Mouse (Mus musculus) lung, embryonic 15.5 days (tissue): ENCODE measurements around the gene Mkln1. TPM values are rescaled to one million over a fixed set of nuclear protein-coding genes. Genes with fewer than 3 reads are reported as not detected.
A peak's percentile ranks its signal among the peaks of the same experiment; 100 is the strongest.
"Not testable (repeated sequence)": the region's sequence is repeated elsewhere in the genome, so short reads cannot be mapped to it uniquely, and the experiment has no call there.

Experiments used
- ATAC-seq: fragments of 200-750 bp; cut with Nextera tagmentation; 2 replicates; pipeline ENCODE4 v1.8.0; 2017; ENCODE audit warnings: moderate number of reproducible peaks, borderline replicate concordance; ENCODE audit not compliant: low FRiP score, low TSS enrichment; ENCODE audit errors: extremely low read depth
- H3K27ac ChIP-seq: fragments of 300-500 bp; sonication (generic); 2 replicates; pipeline ENCODE4 v1.5.1; 2015; ENCODE audit warnings: moderate library complexity, mild to moderate bottlenecking, inconsistent platforms
- H3K27me3 ChIP-seq: fragments of 300-500 bp; sonication (generic); 2 replicates; pipeline ENCODE4 v1.6.1; 2015; ENCODE audit warnings: inconsistent platforms
- H3K36me3 ChIP-seq: fragments of 300-500 bp; sonication (generic); 2 replicates; pipeline ENCODE4 v1.6.1; 2015; ENCODE audit warnings: inconsistent platforms
- H3K4me1 ChIP-seq: fragments of 300-500 bp; sonication (generic); 2 replicates; pipeline ENCODE4 v1.6.1; 2015; ENCODE audit warnings: inconsistent platforms
- H3K4me2 ChIP-seq: fragments of 300-500 bp; sonication (generic); 2 replicates; pipeline ENCODE4 v1.6.1; 2015; ENCODE audit warnings: inconsistent platforms, mild to moderate bottlenecking, moderate library complexity
- H3K4me3 ChIP-seq: fragments of 300-500 bp; sonication (generic); 2 replicates; pipeline ENCODE4 v1.5.1; 2015; ENCODE audit warnings: mild to moderate bottlenecking, inconsistent platforms
- H3K9ac ChIP-seq: fragments of 300-500 bp; sonication (generic); 2 replicates; pipeline ENCODE4 v1.6.1; 2015; ENCODE audit warnings: inconsistent platforms
- H3K9me3 ChIP-seq: fragments of 300-500 bp; sonication (generic); 2 replicates; pipeline ENCODE4 v1.6.1; 2016; ENCODE audit warnings: inconsistent platforms
- WGBS: fragments of 180-500 bp; shearing (Covaris S2); methylation state at CpG from one replicate; pipeline ENCODE4 v1.1.7; 2015; 5-methylcytosine and 5-hydroxymethylcytosine counted together
- polyA plus RNA-seq: library from polyadenylated mRNA; unstranded; fragments of >200 nt; fragmentation: Nextera tagmentation; extraction: Ambion mirVana; gene quantifications from 2 replicates; pipeline ENCODE4 v1.2.1, GENCODE M21; 2015

Gene Mkln1
- polyA plus RNA-seq, 1 experiment from 2014 or later: 213 TPM

DNA sequence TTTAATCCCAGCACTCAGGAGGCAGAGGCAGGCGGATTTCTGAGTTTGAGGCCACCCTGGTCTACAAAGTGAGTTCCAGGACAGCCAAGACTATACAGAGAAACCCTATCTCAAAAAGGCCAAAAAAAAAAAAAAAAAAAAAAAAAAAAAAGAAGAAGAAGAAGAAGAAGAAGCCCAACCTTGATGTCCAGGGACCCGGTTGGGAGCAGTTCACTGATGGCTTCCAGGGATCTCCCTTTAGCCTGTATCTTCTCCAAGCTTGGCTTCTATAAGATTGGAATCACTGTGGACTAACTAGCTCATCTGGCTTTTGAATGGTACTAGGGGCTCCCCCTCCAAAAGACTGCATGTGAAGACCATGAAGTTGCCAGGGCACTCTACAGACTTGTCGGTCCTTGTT is 163.4 kb downstream of the Mkln1 start:
- Histone ChIP-seq H3K27me3 (peaks cover 39% of the 10 kb centered on the region), H3K9ac (peak overlapping the region; percentile 71)
- whole genome bisulfite sequencing: 34% methylated on average over 3 of the region's 3 CpGs

DNA sequence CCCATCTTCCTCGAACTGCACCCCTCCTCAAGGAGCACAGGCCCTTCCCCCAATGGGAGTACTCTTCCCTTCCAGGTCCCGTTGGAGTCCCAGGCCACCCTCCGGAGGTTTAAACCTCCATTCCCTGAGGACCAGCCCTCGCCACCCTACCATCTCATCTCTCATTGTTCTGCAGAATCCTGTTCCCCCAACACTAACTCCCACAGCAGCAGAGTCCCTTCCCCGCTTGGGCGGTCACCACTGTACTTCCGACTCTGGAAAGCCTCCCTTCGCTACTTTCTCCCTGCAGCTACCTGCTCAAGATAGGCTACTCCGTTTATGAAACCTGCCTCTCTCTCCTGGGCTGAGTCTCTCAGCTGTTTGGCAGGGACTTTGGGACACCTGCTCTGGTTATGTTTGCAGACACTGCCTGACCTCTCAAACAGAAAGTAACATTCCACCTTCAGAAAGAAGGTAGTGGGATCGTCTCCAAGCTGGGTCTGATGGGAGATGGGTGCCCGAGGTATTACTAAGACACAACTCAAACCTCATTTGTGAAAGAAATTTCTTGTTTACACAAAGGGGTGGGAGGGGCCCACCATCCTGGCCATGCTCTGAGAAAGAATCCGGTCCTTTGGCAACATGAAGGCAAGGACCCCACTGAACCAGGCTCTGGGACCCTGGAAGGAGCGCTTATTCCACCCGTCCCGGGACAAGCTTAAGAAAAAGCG is 164.0 kb downstream of the Mkln1 start:
- peak overlapping the region; percentile 71 for H3K9ac ChIP-seq
- ATAC-seq: no peak
- H3K4me1 ChIP-seq: peaks cover 30% of the 10 kb centered on the region
- WGBS: 7% methylated on average over 16 of the region's 16 CpGs
- H3K4me3 ChIP-seq: peak overlapping the region; percentile 75
- H3K36me3 ChIP-seq: no peaks in the 10 kb centered on the region
- peak overlapping the region; percentile 86 for H3K4me2 ChIP-seq
- H3K27ac ChIP-seq: peak overlapping the region; percentile 64
- H3K27me3 ChIP-seq: peaks cover 39% of the 10 kb centered on the region
- H3K9me3 ChIP-seq: no peaks in the 10 kb centered on the region

More for the DNA sequence above, 163.4 kb downstream of the Mkln1 start:
- Histone ChIP-seq H3K27ac (peak overlapping the region; percentile 64; the same call in 1 of the 2 replicates), H3K4me2 (peak overlapping the region; percentile 86), H3K4me1 (peaks cover 30% of the 10 kb centered on the region), H3K4me3 (peak overlapping the region; percentile 75)
- H3K9me3 ChIP-seq, H3K36me3 ChIP-seq, ATAC-seq: not testable (repeated sequence)

DNA sequence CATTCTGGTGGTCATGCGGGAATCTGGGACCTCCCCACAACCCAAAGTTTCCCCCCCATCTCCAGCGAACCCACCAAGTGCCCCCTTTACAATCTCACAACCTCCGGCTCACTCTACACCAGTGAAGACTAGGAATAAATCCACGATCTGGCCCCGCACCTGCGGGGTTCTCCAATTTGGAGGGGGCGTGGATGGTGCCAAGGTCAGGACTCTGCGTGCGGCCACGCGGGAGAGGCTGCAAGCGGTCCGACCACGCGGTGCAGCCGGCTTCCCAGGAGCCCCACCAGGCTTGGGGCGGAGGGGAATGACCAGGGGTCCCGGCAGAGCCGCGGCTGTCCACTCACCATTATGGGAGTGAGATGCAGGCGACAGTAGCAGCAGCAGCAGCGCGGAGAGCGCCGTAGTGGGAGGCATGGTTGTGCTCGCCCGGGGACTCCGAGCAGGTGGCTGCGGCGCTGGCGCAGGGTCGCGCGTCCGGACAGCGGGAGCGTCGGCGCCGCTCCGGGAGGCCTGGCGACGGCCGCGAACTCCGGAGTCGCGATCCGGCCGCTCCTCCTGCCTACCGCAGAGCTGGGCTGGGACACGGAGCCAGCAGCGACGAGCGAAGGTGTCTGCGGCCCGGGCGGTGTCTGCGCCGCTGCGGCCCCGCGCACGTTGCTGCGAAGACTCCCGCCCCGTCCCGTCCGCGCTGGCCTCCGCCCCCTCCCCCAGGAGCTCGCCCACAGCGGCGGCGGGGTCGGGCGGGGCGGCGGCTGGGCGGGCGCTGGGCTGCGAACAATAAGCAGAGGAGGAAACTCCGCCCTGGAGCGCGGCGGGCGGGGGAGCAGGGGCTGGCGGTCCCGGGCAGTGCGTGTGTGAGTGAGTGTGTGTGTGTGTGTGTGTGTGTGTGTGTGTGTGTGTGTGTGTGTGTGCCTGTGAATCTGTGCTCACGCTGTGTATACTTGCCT is 165.0 kb downstream of the Mkln1 start, which contains the start of gene Podxl:
Gene Podxl (minus strand): TSS at position 747 of the 947 bp plus-strand sequence.
- WGBS: under 1% methylated on average over 52 of the region's 91 CpGs
- Histone ChIP-seq H3K9ac (peak within 1 kb of the TSS; percentile 71), H3K36me3 (no peaks in the 10 kb centered on the region), H3K27ac (peak within 1 kb of the TSS; percentile 71), H3K4me1 (peaks cover 30% of the 10 kb centered on the region), H3K27me3 (peaks cover 39% of the 10 kb centered on the region), H3K9me3 (no peaks in the 10 kb centered on the region), H3K4me2 (peak within 1 kb of the TSS; percentile 86), H3K4me3 (peak within 1 kb of the TSS; percentile 75)
- peak; percentile 83 for ATAC-seq

DNA sequence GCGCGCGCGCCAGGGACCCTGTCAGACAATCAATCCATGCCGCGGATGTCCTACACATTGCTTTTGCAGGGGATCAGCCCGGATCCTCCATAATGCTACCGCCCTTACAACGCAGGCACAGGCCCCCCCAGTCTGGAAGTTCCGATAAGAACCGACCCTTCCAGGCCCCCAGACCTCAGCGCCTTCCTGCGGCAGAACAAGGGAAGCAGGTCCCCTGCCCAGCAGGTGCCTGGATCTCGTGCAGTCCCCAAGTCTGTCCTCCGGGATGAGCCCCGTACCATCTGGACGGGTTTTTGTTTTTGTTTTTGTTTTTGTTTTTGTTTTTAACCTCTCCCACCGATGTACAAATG is 165.6 kb downstream of the Mkln1 start:
- no peaks in the 10 kb centered on the region for H3K9me3 ChIP-seq
- peak overlapping the region; percentile 86 for H3K4me2 ChIP-seq
- H3K4me3 ChIP-seq: peak overlapping the region; percentile 75
- ATAC-seq: no peak; the same call in 1 of the 2 replicates
- no peak overlapping the region for H3K27ac ChIP-seq
- H3K36me3 ChIP-seq: no peaks in the 10 kb centered on the region
- WGBS: 2% methylated on average over 18 of the region's 18 CpGs
- H3K27me3 ChIP-seq: peaks cover 39% of the 10 kb centered on the region
- peak overlapping the region; percentile 71 for H3K9ac ChIP-seq
- H3K4me1 ChIP-seq: peaks cover 30% of the 10 kb centered on the region

DNA sequence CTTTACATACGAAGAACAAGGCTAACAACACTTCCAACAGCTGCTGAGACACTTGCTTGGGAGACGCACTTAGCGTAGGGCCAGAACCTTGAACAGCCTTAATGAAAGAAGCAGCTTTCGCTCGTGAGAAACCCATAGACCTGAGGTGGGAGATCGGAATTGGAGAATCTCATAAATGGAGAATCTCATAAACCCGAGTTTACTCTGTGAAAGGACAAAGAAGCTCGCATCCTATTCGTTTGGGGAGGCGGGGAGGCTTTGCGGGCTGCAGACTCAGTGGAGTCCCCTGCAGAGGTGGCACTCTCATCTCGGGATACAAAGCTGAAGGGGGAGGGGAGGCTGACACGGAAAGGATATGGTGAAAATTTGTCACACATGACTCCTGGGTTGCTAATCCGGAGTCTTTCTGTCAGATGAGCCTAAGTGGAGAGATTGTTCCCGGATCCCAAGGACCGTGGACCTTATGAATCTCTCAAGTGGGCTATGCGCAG is 166.4 kb downstream of the Mkln1 start:
- peak overlapping the region; percentile 86 for H3K4me2 ChIP-seq
- no peaks in the 10 kb centered on the region for H3K9me3 ChIP-seq
- H3K36me3 ChIP-seq: no peaks in the 10 kb centered on the region
- peaks cover 23% of the 10 kb centered on the region for H3K4me1 ChIP-seq
- peaks cover 39% of the 10 kb centered on the region for H3K27me3 ChIP-seq
- 4% methylated on average over 17 of the region's 17 CpGs for WGBS
- no peak overlapping the region for H3K9ac ChIP-seq
- H3K4me3 ChIP-seq: peak overlapping the region; percentile 75; the same call in 1 of the 2 replicates
- 0 out of 2 replicates have a peak overlapping the region, but pooled peaks have one; percentile 12 for H3K27ac ChIP-seq
- ATAC-seq: no peak

Other genes starting within 250 kb of the Mkln1 start
- 33.6 and 37.0 TPM in 2 replicates for gene Podxl, start 165.2 kb downstream of the Mkln1 start, polyA plus RNA-seq